Mouse (Mus musculus) ES-Bruce4 (cell line): Measurements from ENCODE around the gene Dnah17.

Experiments used
- EP300 ChIP-seq: IDR thresholded peaks from 2 replicates; pipeline ENCODE4 v1.6.1; 2011; ENCODE audit warnings: low read depth, low read length; ENCODE audit not compliant: insufficient read depth
- POLR2A ChIP-seq: IDR thresholded peaks from one replicate; pipeline ENCODE4 v1.8.1; 2011; ENCODE audit warnings: low read length; ENCODE audit not compliant: insufficient read depth

GRCm38 (mm10) chr11:117999260-117999934, 131.0 kb downstream of the Dnah17 start:
- TF ChIP-seq EP300 (no peak), POLR2A (no peak)
